Mouse (Mus musculus) heart, postnatal 0 days (tissue): Measurements from ENCODE around the gene Cdh13.

Experiments used
- CTCF ChIP-seq: IDR thresholded peaks from 2 replicates; pipeline ENCODE4 v1.5.1; 2016; ENCODE audit warnings: antibody characterized with exemption, control low read depth, low read depth
- EP300 ChIP-seq: IDR thresholded peaks from 2 replicates; pipeline ENCODE4 v1.6.1; 2016; ENCODE audit warnings: antibody characterized with exemption, low read depth

DNA sequence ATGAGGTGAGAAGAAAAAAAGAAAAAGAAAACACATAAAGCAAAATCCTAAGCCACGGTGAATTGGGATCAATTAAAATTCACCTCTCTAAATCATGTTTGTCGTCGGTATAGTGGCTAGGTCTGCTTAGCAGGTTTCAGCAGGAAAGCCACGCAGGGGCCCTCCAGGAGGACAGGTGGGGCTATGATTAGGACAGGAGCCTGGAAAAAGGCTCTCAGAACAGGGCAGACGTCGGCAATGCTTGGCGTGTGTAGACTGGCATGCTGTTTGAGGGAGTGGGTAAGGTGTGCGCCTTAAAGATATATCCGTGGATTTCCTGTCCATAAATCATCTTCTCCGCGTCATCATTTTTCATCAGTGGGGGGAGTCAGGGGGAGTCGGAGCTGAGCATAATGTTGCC is 32.9 kb downstream of the Cdh13 start:
- TF ChIP-seq CTCF: no peak
- no peak for TF ChIP-seq EP300
